Mouse (Mus musculus) stomach, embryonic 16.5 days (tissue): ENCODE measurements at regions not wholly inside any gene's neighbourhood (a gene's known extent, or its start where the extent isn't known, plus 50 kb on each side); places are given as distances from the start of the nearest gene placed in this dataset.

Experiments
- ATAC-seq: fragments of 200-750 bp; cut with Nextera tagmentation; 2 replicates; pipeline ENCODE4 v1.8.0; 2017; ENCODE audit warnings: moderate number of reproducible peaks, moderate TSS enrichment; ENCODE audit not compliant: insufficient read depth, low FRiP score
- H3K27ac ChIP-seq: fragments of 300-500 bp; sonication (generic); 2 replicates; pipeline ENCODE4 v1.5.1; 2014; ENCODE audit warnings: low read length
- H3K27me3 ChIP-seq: fragments of 300-500 bp; sonication (generic); 2 replicates; pipeline ENCODE4 v1.6.1; 2014; ENCODE audit warnings: low read length, control low read depth, mixed read lengths; ENCODE audit not compliant: control insufficient read depth, insufficient read depth
- H3K36me3 ChIP-seq: fragments of 300-500 bp; sonication (generic); 2 replicates; pipeline ENCODE4 v1.6.1; 2014; ENCODE audit warnings: low read length; ENCODE audit not compliant: control insufficient read depth, insufficient read depth
- H3K4me1 ChIP-seq: fragments of 300-500 bp; sonication (generic); 2 replicates; pipeline ENCODE4 v1.6.1; 2014; ENCODE audit warnings: low read length, control low read depth, mixed read lengths; ENCODE audit not compliant: control insufficient read depth, insufficient read depth
- H3K4me2 ChIP-seq: fragments of 300-500 bp; sonication (generic); 2 replicates; pipeline ENCODE4 v1.6.1; 2014; ENCODE audit warnings: low read depth, low read length, mixed read lengths
- H3K4me3 ChIP-seq: fragments of 300-500 bp; sonication (generic); replicated peaks from 2 replicates; pipeline ENCODE4 v1.5.1; 2014; ENCODE audit warnings: mild to moderate bottlenecking, low read length
- H3K9ac ChIP-seq: fragments of 300-500 bp; sonication (generic); 2 replicates; pipeline ENCODE4 v1.6.1; 2014; ENCODE audit warnings: low read length
- H3K9me3 ChIP-seq: fragments of 300-500 bp; sonication (generic); replicated peaks from 2 replicates; pipeline ENCODE4 v1.6.1; 2016; ENCODE audit warnings: low read length, control low read depth; ENCODE audit not compliant: control insufficient read depth
- WGBS: fragments of 180-500 bp; shearing (Covaris S2); extraction: QIAGEN DNeasy Blood & Tissue Kit; methylation state at CpG from one replicate; pipeline ENCODE4 v1.1.7; 2014; 5-methylcytosine and 5-hydroxymethylcytosine counted together

GRCm38 (mm10) chr16:74756720-74757345 is 345.2 kb upstream of the Robo2 start:
- Histone ChIP-seq H3K27me3 (no peaks in the 10 kb centered on the region), H3K4me1 (no peaks in the 10 kb centered on the region), H3K27ac (no peak overlapping the region), H3K9ac (no peak overlapping the region), H3K9me3 (0 out of 2 replicates have a peak, but pooled peaks cover 3% of the 10 kb centered on the region), H3K4me2 (no peak overlapping the region), H3K4me3 (no peak overlapping the region), H3K36me3 (no peaks in the 10 kb centered on the region)
- 49% methylated on average over 6 of the region's 6 CpGs for WGBS
- no peak for ATAC-seq

DNA sequence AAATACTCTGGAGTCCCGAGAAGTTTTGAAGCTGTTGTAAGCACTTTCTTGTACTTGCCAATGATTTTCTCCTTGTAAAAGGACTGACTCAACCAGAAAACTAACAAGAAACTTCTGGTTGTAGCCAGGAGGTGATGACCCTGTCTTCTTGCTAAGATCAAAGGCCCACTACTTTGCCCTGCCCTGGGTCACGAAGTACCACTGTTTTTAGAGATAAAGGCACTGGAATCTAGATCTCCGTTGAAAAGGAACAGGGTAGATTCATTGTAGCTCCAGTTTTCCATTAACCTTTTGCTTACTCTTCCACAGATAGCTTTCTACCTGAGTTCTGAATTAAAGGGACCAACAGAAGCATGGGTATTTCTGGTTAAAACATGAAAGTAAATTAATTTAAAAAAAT is 339.3 kb upstream of the Robo2 start:
- ATAC-seq: no peak
- no peak overlapping the region for H3K4me2 ChIP-seq
- H3K4me3 ChIP-seq: no peak overlapping the region
- 22% methylated on average over 3 of the region's 3 CpGs for WGBS
- H3K27me3 ChIP-seq: no peaks in the 10 kb centered on the region
- H3K27ac ChIP-seq: no peak overlapping the region
- H3K4me1 ChIP-seq: no peaks in the 10 kb centered on the region
- no peaks in the 10 kb centered on the region for H3K36me3 ChIP-seq
- H3K9me3 ChIP-seq: 0 out of 2 replicates have a peak, but pooled peaks cover 3% of the 10 kb centered on the region
- no peak overlapping the region for H3K9ac ChIP-seq

DNA sequence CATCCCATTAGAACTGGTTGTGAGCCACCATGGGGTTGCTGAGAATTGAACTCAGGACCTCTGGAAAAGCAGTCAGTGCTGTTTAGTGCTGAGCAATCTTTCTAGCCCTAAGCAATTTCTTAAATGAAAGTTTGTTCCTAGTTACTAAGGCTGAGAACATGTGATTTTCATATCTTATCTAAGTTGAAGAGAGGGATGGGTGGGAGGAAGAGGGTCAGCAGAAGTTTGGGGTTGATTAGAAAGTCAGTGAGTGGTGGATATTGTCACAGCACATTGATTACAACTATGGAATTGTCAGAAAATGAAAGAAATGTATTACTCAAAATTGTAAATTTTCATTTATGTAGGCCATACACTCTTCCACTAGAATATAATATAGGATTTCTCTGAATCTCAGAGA is 337.4 kb upstream of the Robo2 start:
- no peak for ATAC-seq
- no peak overlapping the region for H3K9ac ChIP-seq
- H3K36me3 ChIP-seq: no peaks in the 10 kb centered on the region
- H3K27ac ChIP-seq: no peak overlapping the region
- H3K9me3 ChIP-seq: 0 out of 2 replicates have a peak, but pooled peaks cover 3% of the 10 kb centered on the region
- H3K4me1 ChIP-seq: no peaks in the 10 kb centered on the region
- no peak overlapping the region for H3K4me3 ChIP-seq
- H3K4me2 ChIP-seq: no peak overlapping the region
- H3K27me3 ChIP-seq: no peaks in the 10 kb centered on the region

GRCm38 (mm10) chr16:74743512-74743911 is 331.9 kb upstream of the Robo2 start:
- Histone ChIP-seq H3K9me3 (no peaks in the 10 kb centered on the region), H3K27me3 (no peaks in the 10 kb centered on the region), H3K4me2 (no peak overlapping the region), H3K9ac (no peak overlapping the region), H3K27ac (no peak overlapping the region), H3K4me3 (no peak overlapping the region), H3K4me1 (no peaks in the 10 kb centered on the region), H3K36me3 (no peaks in the 10 kb centered on the region)
- no peak for ATAC-seq
- WGBS: 33% methylated on average over 3 of the region's 3 CpGs

DNA sequence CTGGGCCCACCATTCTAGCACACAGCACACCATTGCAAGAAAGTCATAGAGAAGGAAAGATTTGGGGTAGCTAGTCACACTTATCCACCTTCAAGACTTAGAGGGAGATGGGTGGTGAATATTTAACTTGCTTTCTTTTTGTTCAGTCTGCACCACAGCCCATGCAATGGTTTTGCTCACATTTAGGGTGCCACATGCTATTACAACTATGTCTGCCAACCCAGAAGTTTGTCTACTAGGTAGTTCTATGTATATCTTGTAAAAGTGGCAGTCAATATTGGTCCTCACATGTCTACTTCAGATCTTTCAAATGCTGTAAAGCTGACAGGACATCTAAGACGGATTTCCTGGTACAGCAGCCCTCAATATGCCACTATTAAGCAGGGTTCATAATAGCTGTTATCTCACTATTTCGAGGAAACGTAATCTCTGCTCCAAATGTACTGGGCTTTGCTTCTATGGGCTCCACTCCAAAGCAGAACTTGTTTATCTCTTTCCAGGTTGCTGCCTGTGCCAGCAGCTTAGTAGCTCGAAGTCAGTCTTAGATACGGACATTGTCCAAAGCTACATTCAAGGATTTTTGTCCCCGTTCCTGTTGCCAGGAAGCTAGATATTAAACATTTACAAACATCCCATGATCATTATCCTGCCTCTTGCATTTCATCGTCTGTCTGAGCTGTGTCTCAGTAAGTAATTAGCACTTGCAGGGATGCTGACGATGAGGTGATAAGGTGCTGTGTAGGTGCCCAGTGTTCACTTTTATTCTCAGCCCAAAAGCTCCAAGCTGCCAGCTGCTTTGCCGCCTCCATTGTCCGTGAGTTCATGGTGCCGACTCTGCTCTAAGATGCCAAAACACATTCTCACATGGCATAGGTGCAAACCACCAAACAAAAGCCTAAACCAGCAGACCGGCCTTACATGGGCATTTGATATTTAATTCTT is 327.8 kb upstream of the Robo2 start:
- no peak overlapping the region for H3K4me2 ChIP-seq

GRCm38 (mm10) chr16:74732940-74733776 is 321.5 kb upstream of the Robo2 start:
- 82% methylated on average over 9 of the region's 9 CpGs for WGBS
- H3K4me1 ChIP-seq: no peaks in the 10 kb centered on the region
- ATAC-seq: no peak
- H3K9me3 ChIP-seq: no peaks in the 10 kb centered on the region
- no peak overlapping the region for H3K9ac ChIP-seq
- no peaks in the 10 kb centered on the region for H3K36me3 ChIP-seq
- no peak overlapping the region for H3K4me2 ChIP-seq
- no peaks in the 10 kb centered on the region for H3K27me3 ChIP-seq
- H3K4me3 ChIP-seq: no peak overlapping the region
- H3K27ac ChIP-seq: no peak overlapping the region

More for the DNA sequence above, 327.8 kb upstream of the Robo2 start:
- H3K4me1 ChIP-seq: no peaks in the 10 kb centered on the region
- no peak overlapping the region for H3K4me3 ChIP-seq
- WGBS: 52% methylated on average over 12 of the region's 12 CpGs
- no peaks in the 10 kb centered on the region for H3K9me3 ChIP-seq
- H3K9ac ChIP-seq: no peak overlapping the region
- H3K36me3 ChIP-seq: no peaks in the 10 kb centered on the region
- no peak for ATAC-seq
- no peak overlapping the region for H3K27ac ChIP-seq
- H3K27me3 ChIP-seq: no peaks in the 10 kb centered on the region

DNA sequence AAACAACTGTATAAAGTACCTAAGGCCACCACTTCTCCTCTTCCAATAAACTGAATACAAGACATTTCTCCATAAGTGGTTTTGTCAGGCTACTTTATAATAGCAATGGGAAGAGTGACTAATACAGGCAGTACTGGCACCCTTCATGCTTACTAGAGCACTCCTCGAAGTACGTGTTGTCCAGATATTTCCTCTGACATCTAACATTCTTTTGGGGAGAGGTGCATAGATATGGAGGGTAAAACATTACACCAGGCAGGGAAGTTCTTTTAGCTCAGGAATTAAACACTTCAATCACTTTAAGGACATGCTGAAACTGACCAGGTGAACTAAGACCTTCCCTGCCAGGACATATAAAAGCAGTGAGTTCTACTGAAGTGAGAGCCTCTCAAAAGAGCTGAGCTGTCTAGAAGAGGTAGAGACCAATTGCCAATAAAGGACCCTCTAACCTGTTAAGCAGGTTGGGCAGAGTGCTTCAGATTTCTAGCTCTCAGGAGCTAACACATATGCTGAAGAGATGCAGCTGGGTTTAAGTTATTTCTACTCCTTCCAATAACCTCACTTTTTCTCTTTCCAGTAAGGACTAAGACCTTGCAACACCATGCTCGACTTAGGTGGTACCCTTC is 318.7 kb upstream of the Robo2 start:
- H3K4me2 ChIP-seq: no peak overlapping the region
- H3K36me3 ChIP-seq: no peaks in the 10 kb centered on the region
- WGBS: 53% methylated on average over 3 of the region's 3 CpGs
- no peaks in the 10 kb centered on the region for H3K4me1 ChIP-seq
- no peaks in the 10 kb centered on the region for H3K27me3 ChIP-seq
- no peak overlapping the region for H3K27ac ChIP-seq
- no peak overlapping the region for H3K4me3 ChIP-seq
- no peaks in the 10 kb centered on the region for H3K9me3 ChIP-seq
- H3K9ac ChIP-seq: no peak overlapping the region
- no peak for ATAC-seq

GRCm38 (mm10) chr16:74723217-74723616 is 311.6 kb upstream of the Robo2 start:
- WGBS: 44% methylated on average over 1 of the region's 1 CpGs
- H3K9ac ChIP-seq: no peak overlapping the region
- H3K27me3 ChIP-seq: no peaks in the 10 kb centered on the region
- no peak for ATAC-seq
- no peak overlapping the region for H3K27ac ChIP-seq
- no peak overlapping the region for H3K4me2 ChIP-seq
- H3K9me3 ChIP-seq: no peaks in the 10 kb centered on the region
- H3K4me1 ChIP-seq: no peaks in the 10 kb centered on the region
- H3K36me3 ChIP-seq: no peaks in the 10 kb centered on the region
- H3K4me3 ChIP-seq: no peak overlapping the region
